Mouse (Mus musculus) gastrocnemius, adult 2 months (tissue): ENCODE data around the gene Lhx1. TPM values are rescaled to one million over a fixed set of nuclear protein-coding genes. Genes with fewer than 3 reads are reported as not detected.

Source experiments
- DNase-seq: peaks from one replicate; pipeline ENCODE4 v3.0.0; 2022
- H3K27ac ChIP-seq: fragments of 200-600 bp; 2 replicates; pipeline ENCODE4 v1.8.1; 2022; ENCODE audit warnings: mild to moderate bottlenecking
- H3K4me3 ChIP-seq: fragments of 200-600 bp; 2 replicates; pipeline ENCODE4 v1.8.1; 2022; ENCODE audit warnings: mild to moderate bottlenecking, moderate library complexity
- CTCF ChIP-seq: fragments of 200-600 bp; IDR thresholded peaks from 2 replicates; pipeline ENCODE4 v1.8.1; 2022; ENCODE audit warnings: antibody characterized with exemption, mild to moderate bottlenecking, moderate library complexity
- intact Hi-C: fragments of 180-260 bp; cut with DNase I; formaldehyde crosslinking; loops from one replicate; pipeline ENCODE4 v1.15.1; 2025
- long read RNA-seq, 2 experiments: library from polyadenylated mRNA; stranded (forward); transcript quantifications; one replicate each; pipeline ENCODE4 v2.0.0; 2021
- total RNA-seq, 2 experiments: library from RNA; stranded (reverse); gene quantifications; 2 replicates each; pipeline ENCODE4 v1.2.3; 2021

Lhx1 gene
- not detected for total RNA-seq
- long read RNA-seq, experiment 1 = 0 reads
- long read RNA-seq, experiment 2 = 0 reads

- peak within 1 kb of the TSS; percentile 68 for H3K4me3 ChIP-seq
- TF ChIP-seq CTCF = no peak
- intact Hi-C loops = no loop called here
These were observed at the start of gene Lhx1 for GRCm38 (mm10) chr11:84525421-84526274. Gene Lhx1, minus strand, starts transcription at chr11:84525535.

GRCm38 (mm10) chr11:84574834-84575233, 49.5 kb upstream of the Lhx1 start:
- DNase-seq = no peak
- H3K27ac ChIP-seq = no peak overlapping the region
- no peak for TF ChIP-seq CTCF
- H3K4me3 ChIP-seq = no peak overlapping the region
- intact Hi-C loops = no loop called here

More at GRCm38 (mm10) chr11:84525421-84526274, at the start of gene Lhx1:
- no peak within 1 kb of the TSS for H3K27ac ChIP-seq
- peak; percentile 38 for DNase-seq

- intact Hi-C loops = no loop called here
- no peak overlapping the region for H3K4me3 ChIP-seq
- no peak for DNase-seq
- H3K27ac ChIP-seq = no peak overlapping the region
- no peak for TF ChIP-seq CTCF
These were observed 48.3 kb upstream of the Lhx1 start for GRCm38 (mm10) chr11:84573637-84574036.

- no peak overlapping the region for H3K4me3 ChIP-seq
- TF ChIP-seq CTCF = no peak
- no peak for DNase-seq
- H3K27ac ChIP-seq = no peak overlapping the region
- intact Hi-C loops = no loop called here
These were observed 45.5 kb upstream of the Lhx1 start for GRCm38 (mm10) chr11:84570812-84571211.

- intact Hi-C loops = no loop called here
- no peak overlapping the region for H3K4me3 ChIP-seq
- DNase-seq = no peak
- H3K27ac ChIP-seq = no peak overlapping the region
- no peak for TF ChIP-seq CTCF
These were observed 45.1 kb upstream of the Lhx1 start for GRCm38 (mm10) chr11:84570392-84570791.

GRCm38 (mm10) chr11:84569052-84569751, 43.9 kb upstream of the Lhx1 start:
- intact Hi-C loops = no loop called here
- DNase-seq = no peak
- Histone ChIP-seq H3K27ac (no peak overlapping the region), H3K4me3 (no peak overlapping the region)
- TF ChIP-seq CTCF = no peak

- Histone ChIP-seq H3K4me3 (no peak overlapping the region), H3K27ac (no peak overlapping the region)
- intact Hi-C loops = no loop called here
- DNase-seq = no peak
- TF ChIP-seq CTCF = no peak
These were observed 43.1 kb upstream of the Lhx1 start for GRCm38 (mm10) chr11:84568482-84568881.

GRCm38 (mm10) chr11:84566691-84567090, 41.4 kb upstream of the Lhx1 start:
- no peak overlapping the region for H3K4me3 ChIP-seq
- DNase-seq = no peak
- TF ChIP-seq CTCF = no peak
- intact Hi-C loops = no loop called here
- no peak overlapping the region for H3K27ac ChIP-seq

- TF ChIP-seq CTCF = no peak
- intact Hi-C loops = no loop called here
- no peak overlapping the region for H3K27ac ChIP-seq
- no peak overlapping the region for H3K4me3 ChIP-seq
- DNase-seq = no peak
These were observed 39.9 kb upstream of the Lhx1 start for GRCm38 (mm10) chr11:84565224-84565623.

GRCm38 (mm10) chr11:84563360-84563759, 38.0 kb upstream of the Lhx1 start:
- no peak overlapping the region for H3K4me3 ChIP-seq
- H3K27ac ChIP-seq = no peak overlapping the region
- intact Hi-C loops = no loop called here
- no peak for DNase-seq
- TF ChIP-seq CTCF = no peak

- intact Hi-C loops = no loop called here
- TF ChIP-seq CTCF = no peak
- Histone ChIP-seq H3K27ac (no peak overlapping the region), H3K4me3 (no peak overlapping the region)
- no peak for DNase-seq
These were observed 37.5 kb upstream of the Lhx1 start for GRCm38 (mm10) chr11:84562758-84563347.

- no peak for TF ChIP-seq CTCF
- intact Hi-C loops = no loop called here
- DNase-seq = no peak
- no peak overlapping the region for H3K27ac ChIP-seq
- no peak overlapping the region for H3K4me3 ChIP-seq
These were observed 36.2 kb upstream of the Lhx1 start for GRCm38 (mm10) chr11:84561546-84561945.

- TF ChIP-seq CTCF = no peak
- intact Hi-C loops = no loop called here
- Histone ChIP-seq H3K4me3 (no peak overlapping the region), H3K27ac (no peak overlapping the region)
- DNase-seq = no peak
These were observed 28.6 kb upstream of the Lhx1 start for GRCm38 (mm10) chr11:84553821-84554450.
